Mouse (Mus musculus) liver, postnatal 0 days (tissue): Measurements from ENCODE around the gene Gramd4.

Experiments used
- CTCF ChIP-seq: sonication (generic); IDR thresholded peaks from 2 replicates; pipeline ENCODE4 v1.5.1; 2016; ENCODE audit warnings: antibody characterized with exemption, low read depth
- EP300 ChIP-seq: IDR thresholded peaks from 2 replicates; pipeline ENCODE4 v1.6.1; 2016; ENCODE audit warnings: antibody characterized with exemption, low read depth, mild to moderate bottlenecking

DNA sequence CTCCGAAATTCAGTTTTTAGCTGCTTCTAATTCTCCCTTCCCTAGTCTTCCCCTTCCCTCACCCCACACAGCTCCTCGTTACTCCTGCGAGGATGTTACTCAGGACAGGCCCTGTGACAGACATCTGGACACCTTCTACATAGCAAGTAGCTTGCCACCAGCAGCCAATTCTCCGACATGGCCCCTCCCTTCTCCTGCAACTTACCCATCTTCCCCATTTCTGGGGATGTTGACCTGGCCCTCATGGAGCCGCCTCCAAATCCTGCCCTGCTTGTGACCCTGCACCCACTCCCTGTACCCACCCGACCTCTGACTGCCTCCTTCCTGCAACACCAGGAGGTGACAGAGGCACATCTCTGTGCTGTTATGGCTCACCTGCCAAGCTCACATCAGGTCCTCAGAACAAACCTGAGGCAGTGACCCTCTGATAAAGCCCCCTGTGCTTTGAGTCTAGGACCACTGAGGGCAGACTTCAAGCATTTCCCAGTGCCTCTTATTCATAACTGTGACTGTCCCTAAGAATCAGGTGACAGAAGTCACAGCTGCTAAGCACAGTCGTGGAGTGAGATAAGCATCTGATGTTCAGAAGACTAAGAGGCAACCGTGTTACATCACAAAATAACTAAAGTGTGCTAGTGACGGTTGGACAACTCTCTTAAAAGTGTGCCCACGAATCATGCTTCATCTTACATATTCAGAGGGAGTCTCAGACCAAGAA, 110.5 kb downstream of the Gramd4 start:
- no peak for TF ChIP-seq CTCF
- no peak for TF ChIP-seq EP300
